In genomic region chr11:97744718-97745330, GRCm38 (mm10) we compare ENCODE assay signal across 8 mouse cellular contexts. TPM values are rescaled to one million over a fixed set of nuclear protein-coding genes. Genes with fewer than 3 reads are reported as not detected.
DNase-seq lines count a peak whose midpoint lies in the region; ATAC-seq and TF ChIP-seq lines count a peak whose summit lies in the region.

No protein-coding gene starts in this region.

- under 1% methylated on average over 21 of the region's 57 CpGs for WGBS in embryonic facial prominence, embryonic 14.5 days
- 2% methylated on average over 54 of the region's 57 CpGs for WGBS in heart, adult 2 months
- under 1% methylated on average over 31 of the region's 57 CpGs for WGBS in limb, embryonic 13.5 days
- WGBS in midbrain, embryonic 16.5 days: under 1% methylated on average over 40 of the region's 57 CpGs

- peak overlapping the region; percentile 79 for H3K4me3 ChIP-seq in embryonic facial prominence, embryonic 14.5 days (ENCODE audit: low read depth, low read length)
- peak overlapping the region; percentile 97 for H3K4me3 ChIP-seq in heart, adult 2 months
- H3K4me3 ChIP-seq in limb, embryonic 13.5 days: peak overlapping the region; percentile 81
- H3K4me3 ChIP-seq in midbrain, embryonic 16.5 days (ENCODE audit: low read depth, low read length): peak overlapping the region; percentile 58

- peak overlapping the region; percentile 91 for H3K27ac ChIP-seq in embryonic facial prominence, embryonic 14.5 days (replicated peaks; ENCODE audit: low read depth, low read length)
- H3K27ac ChIP-seq in heart, adult 2 months: peak overlapping the region; percentile 95
- peak overlapping the region; percentile 92 for H3K27ac ChIP-seq in limb, embryonic 13.5 days
- H3K27ac ChIP-seq in midbrain, embryonic 16.5 days (ENCODE audit: low read length): peak overlapping the region; percentile 98

- peaks cover 3% of the 10 kb centered on the region; the same call in 1 of the 2 replicates for H3K79me2 ChIP-seq in heart, adult 2 months (replicated peaks; ENCODE audit: control insufficient read depth, insufficient read depth, low read length)

- TF ChIP-seq CTCF in heart, adult 2 months (IDR thresholded peaks at IDR 0.05): no peak

- peak; percentile 97 for ATAC-seq in embryonic facial prominence, embryonic 14.5 days (ENCODE audit: low read depth)
- ATAC-seq in limb, embryonic 13.5 days (ENCODE audit: low FRiP score, low read depth): peak; percentile 96
- ATAC-seq in midbrain, embryonic 16.5 days: peak; percentile 97

- H3K4me2 ChIP-seq in embryonic facial prominence, embryonic 14.5 days (ENCODE audit: low read depth, low read length): peak overlapping the region; percentile 83
- peak overlapping the region; percentile 88 for H3K4me2 ChIP-seq in limb, embryonic 13.5 days (replicated peaks)
- peak overlapping the region; percentile 52 for H3K4me2 ChIP-seq in midbrain, embryonic 16.5 days (ENCODE audit: low read length)

- peak; percentile 18; the same call in 1 of the 2 replicates for TF ChIP-seq POLR2A in heart, adult 2 months (IDR thresholded peaks at IDR 0.05; ENCODE audit: insufficient read depth, low read depth, low read length)

- intact Hi-C loops in heart, adult 2 months (cut with DNase I): loop anchor here (1.0 to 5.0 kb wide), 3 partner anchors 21 to 137 kb away; partner anchors contain the start of genes Cwc25, Fbxo47 and Psmb3

- peak; percentile 77; the same call in 1 of the 2 replicates for TF ChIP-seq EP300 in heart, adult 2 months (IDR thresholded peaks at IDR 0.05; ENCODE audit: insufficient read depth, low read depth, low read length)

- H3K4me1 ChIP-seq in embryonic facial prominence, embryonic 14.5 days (ENCODE audit: control insufficient read depth, insufficient read depth, low read length): peaks cover 10% of the 10 kb centered on the region
- peaks cover 6% of the 10 kb centered on the region for H3K4me1 ChIP-seq in heart, adult 2 months (ENCODE audit: control insufficient read depth, insufficient read depth, low read length)
- H3K4me1 ChIP-seq in limb, embryonic 13.5 days: peaks cover 18% of the 10 kb centered on the region
- H3K4me1 ChIP-seq in midbrain, embryonic 16.5 days (ENCODE audit: control insufficient read depth, insufficient read depth, low read length): peaks cover 22% of the 10 kb centered on the region

- H3K9ac ChIP-seq in embryonic facial prominence, embryonic 14.5 days (ENCODE audit: low read depth, low read length): peak overlapping the region; percentile 80
- H3K9ac ChIP-seq in heart, adult 2 months (ENCODE audit: low read depth, low read length): peak overlapping the region; percentile 90
- peak overlapping the region; percentile 86 for H3K9ac ChIP-seq in limb, embryonic 13.5 days
- peak overlapping the region; percentile 82 for H3K9ac ChIP-seq in midbrain, embryonic 16.5 days (ENCODE audit: low read depth, low read length)

- no peaks in the 10 kb centered on the region for H3K27me3 ChIP-seq in embryonic facial prominence, embryonic 14.5 days (replicated peaks; ENCODE audit: control insufficient read depth, insufficient read depth, low read length)
- no peaks in the 10 kb centered on the region for H3K27me3 ChIP-seq in heart, adult 2 months (ENCODE audit: control insufficient read depth, insufficient read depth, low read length)
- no peaks in the 10 kb centered on the region for H3K27me3 ChIP-seq in limb, embryonic 13.5 days
- no peaks in the 10 kb centered on the region for H3K27me3 ChIP-seq in midbrain, embryonic 16.5 days (ENCODE audit: control insufficient read depth, insufficient read depth, low read depth, low read length)

- DNase-seq in 3T3-L1 (ENCODE audit: low read depth, low spot score): peak; percentile 100
- DNase-seq in adrenal gland, postnatal 4 days (ENCODE audit: low spot score in 2 of 2): peak; percentile 97 to 99
- peak; percentile 100 for DNase-seq in embryonic facial prominence, embryonic 14.5 days (ENCODE audit: low spot score)
- peak; percentile 98 to 99 for DNase-seq in heart, adult 2 months
- DNase-seq in kidney, adult 8-10 months: peak; percentile 99
- DNase-seq in spleen, postnatal 10 days (ENCODE audit: low spot score in 2 of 2): peak; percentile 98 to 99

- H3K9me3 ChIP-seq in embryonic facial prominence, embryonic 14.5 days (ENCODE audit: control insufficient read depth, low read length): no peaks in the 10 kb centered on the region
- no peaks in the 10 kb centered on the region for H3K9me3 ChIP-seq in limb, embryonic 13.5 days
- H3K9me3 ChIP-seq in midbrain, embryonic 16.5 days (replicated peaks; ENCODE audit: control insufficient read depth, low read length, poor library complexity, severe bottlenecking): no peaks in the 10 kb centered on the region

- H3K36me3 ChIP-seq in embryonic facial prominence, embryonic 14.5 days (ENCODE audit: control insufficient read depth, insufficient read depth, low read length): peaks cover 38% of the 10 kb centered on the region
- H3K36me3 ChIP-seq in heart, adult 2 months (ENCODE audit: control insufficient read depth, insufficient read depth, low read length): no peaks in the 10 kb centered on the region
- H3K36me3 ChIP-seq in limb, embryonic 13.5 days: peaks cover 41% of the 10 kb centered on the region
- H3K36me3 ChIP-seq in midbrain, embryonic 16.5 days (ENCODE audit: control insufficient read depth, insufficient read depth, low read length): peaks cover 18% of the 10 kb centered on the region

RNA-seq across cellular contexts. Expression of gene Pip4k2b, which starts 0.3 kb away (rescaled TPM):
- 10 to 100 TPM; 36.0 to 39.1 TPM for total RNA-seq in adrenal gland, postnatal 4 days (2021)
- 2.2 and 2.6 TPM in 2 replicates for polyA plus RNA-seq in embryonic facial prominence, embryonic 14.5 days (2014; fragmentation: Nextera tagmentation; extraction: Ambion mirVana)
- 10 to 100 TPM; 20.8 to 21.4 TPM for total RNA-seq in heart, adult 2 months (2021)
- polyA plus RNA-seq in heart, adult 2 months (2012; rRNA removed): 13.8 and 18.1 TPM in 2 replicates
- 2.8 and 3.3 TPM in 2 replicates for polyA plus RNA-seq in limb, embryonic 13.5 days (2015; fragmentation: Nextera tagmentation; extraction: Ambion mirVana)
- 5.0 and 5.1 TPM in 2 replicates for polyA plus RNA-seq in midbrain, embryonic 16.5 days (2015; fragmentation: Nextera tagmentation; extraction: Ambion mirVana)

RNA-seq across cellular contexts. Expression of gene Cwc25, which starts 21.5 kb away (rescaled TPM):
- 10 to 100 TPM; 23.0 to 24.5 TPM for total RNA-seq in adrenal gland, postnatal 4 days (2021)
- 10.3 and 11.8 TPM in 2 replicates for polyA plus RNA-seq in embryonic facial prominence, embryonic 14.5 days (2014; fragmentation: Nextera tagmentation; extraction: Ambion mirVana)
- 1 to 10 TPM; 7.6 to 7.9 TPM for total RNA-seq in heart, adult 2 months (2021)
- polyA plus RNA-seq in heart, adult 2 months (2012; rRNA removed): 6.0 and 8.7 TPM in 2 replicates
- polyA plus RNA-seq in limb, embryonic 13.5 days (2015; fragmentation: Nextera tagmentation; extraction: Ambion mirVana): 21.0 and 23.3 TPM in 2 replicates
- 15.9 and 17.2 TPM in 2 replicates for polyA plus RNA-seq in midbrain, embryonic 16.5 days (2015; fragmentation: Nextera tagmentation; extraction: Ambion mirVana)

RNA-seq across cellular contexts. Expression of gene 1700001P01Rik, which starts 30.9 kb away (rescaled TPM):
- total RNA-seq in adrenal gland, postnatal 4 days (2021): under 1 TPM in 1 of 2 experiments, not detected in 1; 0.87 TPM
- not detected in 2 replicates for polyA plus RNA-seq in embryonic facial prominence, embryonic 14.5 days (2014; fragmentation: Nextera tagmentation; extraction: Ambion mirVana)
- total RNA-seq in heart, adult 2 months (2021): not detected
- polyA plus RNA-seq in heart, adult 2 months (2012; rRNA removed): 0.20 TPM in 1 of 2 replicates, not detected in the other
- polyA plus RNA-seq in limb, embryonic 13.5 days (2015; fragmentation: Nextera tagmentation; extraction: Ambion mirVana): 0.83 TPM in 1 of 2 replicates, not detected in the other
- polyA plus RNA-seq in midbrain, embryonic 16.5 days (2015; fragmentation: Nextera tagmentation; extraction: Ambion mirVana): 0.74 TPM in 1 of 2 replicates, not detected in the other

RNA-seq across cellular contexts. Expression of gene Rpl23, which starts 37.4 kb away (rescaled TPM):
- total RNA-seq in adrenal gland, postnatal 4 days (2021): 1,000 to 10,000 TPM; 1,280 to 1,304 TPM
- 712 and 810 TPM in 2 replicates for polyA plus RNA-seq in embryonic facial prominence, embryonic 14.5 days (2014; fragmentation: Nextera tagmentation; extraction: Ambion mirVana)
- 100 to 1,000 TPM; 509 to 574 TPM for total RNA-seq in heart, adult 2 months (2021)
- 103 and 140 TPM in 2 replicates for polyA plus RNA-seq in heart, adult 2 months (2012; rRNA removed)
- 547 and 558 TPM in 2 replicates for polyA plus RNA-seq in limb, embryonic 13.5 days (2015; fragmentation: Nextera tagmentation; extraction: Ambion mirVana)
- polyA plus RNA-seq in midbrain, embryonic 16.5 days (2015; fragmentation: Nextera tagmentation; extraction: Ambion mirVana): 267 and 286 TPM in 2 replicates

RNA-seq across cellular contexts. Expression of gene Psmb3, which starts 41.6 kb away (rescaled TPM):
- total RNA-seq in adrenal gland, postnatal 4 days (2021): 100 to 1,000 TPM; 193 to 221 TPM
- 474 and 478 TPM in 2 replicates for polyA plus RNA-seq in embryonic facial prominence, embryonic 14.5 days (2014; fragmentation: Nextera tagmentation; extraction: Ambion mirVana)
- total RNA-seq in heart, adult 2 months (2021): 100 to 1,000 TPM; 135 to 139 TPM
- 273 and 314 TPM in 2 replicates for polyA plus RNA-seq in heart, adult 2 months (2012; rRNA removed)
- 490 and 497 TPM in 2 replicates for polyA plus RNA-seq in limb, embryonic 13.5 days (2015; fragmentation: Nextera tagmentation; extraction: Ambion mirVana)
- polyA plus RNA-seq in midbrain, embryonic 16.5 days (2015; fragmentation: Nextera tagmentation; extraction: Ambion mirVana): 387 and 401 TPM in 2 replicates

Comparison
In these comparisons a context has a peak if more than half of its experiments do, and no peak if none do; other contexts are left out.
1. Peak in every context shown above with its lines: DNase-seq, ATAC-seq, H3K4me3 ChIP-seq and H3K27ac ChIP-seq.